Mouse (Mus musculus) stomach, postnatal 0 days (tissue): ENCODE measurements around the gene Kdm1a. TPM values are rescaled to one million over a fixed set of nuclear protein-coding genes. Genes with fewer than 3 reads are reported as not detected.

Experiments
- ATAC-seq: fragments of 200-750 bp; cut with Nextera tagmentation; 2 replicates; pipeline ENCODE4 v1.8.0; 2017; ENCODE audit not compliant: low FRiP score, low TSS enrichment
- DNase-seq: peaks from one replicate; pipeline ENCODE4 v3.0.0-alpha.2; 2016; ENCODE audit warnings: low spot score
- H3K27ac ChIP-seq: fragments of 300-500 bp; sonication (generic); replicated peaks from 2 replicates; pipeline ENCODE4 v1.5.1; 2014; ENCODE audit warnings: mild to moderate bottlenecking, control low read depth
- H3K27me3 ChIP-seq: fragments of 300-500 bp; sonication (generic); 2 replicates; pipeline ENCODE4 v1.6.1; 2014; ENCODE audit warnings: low read length; ENCODE audit not compliant: control insufficient read depth, insufficient read depth
- H3K36me3 ChIP-seq: fragments of 300-500 bp; sonication (generic); 2 replicates; pipeline ENCODE4 v1.6.1; 2014; ENCODE audit warnings: low read length, mixed read lengths; ENCODE audit not compliant: control insufficient read depth, insufficient read depth
- H3K4me1 ChIP-seq: fragments of 300-500 bp; sonication (generic); replicated peaks from 2 replicates; pipeline ENCODE4 v1.6.1; 2014; ENCODE audit warnings: antibody characterized with exemption; ENCODE audit not compliant: control insufficient read depth, insufficient read depth
- H3K4me2 ChIP-seq: fragments of 300-500 bp; sonication (generic); replicated peaks from 2 replicates; pipeline ENCODE4 v1.6.1; 2014; ENCODE audit warnings: low read depth, mild to moderate bottlenecking, control low read depth, moderate library complexity
- H3K4me3 ChIP-seq: fragments of 300-500 bp; sonication (generic); 2 replicates; pipeline ENCODE4 v1.5.1; 2014; ENCODE audit warnings: low read depth, low read length, control low read depth
- H3K9ac ChIP-seq: fragments of 300-500 bp; sonication (generic); 2 replicates; pipeline ENCODE4 v1.6.1; 2014; ENCODE audit warnings: mild to moderate bottlenecking, low read length, control low read depth, mixed read lengths
- H3K9me3 ChIP-seq: fragments of 300-500 bp; sonication (generic); 2 replicates; pipeline ENCODE4 v1.6.1; 2016; ENCODE audit warnings: low read length; ENCODE audit not compliant: control insufficient read depth
- CTCF ChIP-seq: IDR thresholded peaks from 2 replicates; pipeline ENCODE4 v1.5.1; 2016; ENCODE audit warnings: antibody characterized with exemption, low read depth, mild to moderate bottlenecking, moderate library complexity
- EP300 ChIP-seq: optimal IDR thresholded peaks from 2 replicates; pipeline ENCODE3; 2016; ENCODE audit warnings: antibody characterized with exemption
- WGBS: fragments of 180-500 bp; shearing (Covaris S2); extraction: QIAGEN DNeasy Blood & Tissue Kit; methylation state at CpG from one replicate; pipeline ENCODE4 v1.1.7; 2014; 5-methylcytosine and 5-hydroxymethylcytosine counted together
- polyA plus RNA-seq: library from polyadenylated mRNA; unstranded; fragments of >200 nt; fragmentation: Nextera tagmentation; extraction: Ambion mirVana; gene quantifications from 2 replicates; pipeline ENCODE4 v1.2.1, GENCODE M21; 2015

The Kdm1a gene
- polyA plus RNA-seq, 1 experiment from 2014 or later: 13.8 TPM

GRCm38 (mm10) chr4:136546279-136547045, 56.1 kb downstream of the Kdm1a start:
- no peak for TF ChIP-seq CTCF
- TF ChIP-seq EP300: no peak
- H3K27ac ChIP-seq: no peak overlapping the region
- no peaks in the 10 kb centered on the region for H3K4me1 ChIP-seq
- DNase-seq (no peak), ATAC-seq (no peak)
- no peak overlapping the region for H3K4me2 ChIP-seq
- H3K9ac ChIP-seq: no peak overlapping the region
- peaks cover 18% of the 10 kb centered on the region for H3K36me3 ChIP-seq
- no peaks in the 10 kb centered on the region for H3K27me3 ChIP-seq
- no peak overlapping the region for H3K4me3 ChIP-seq
- no peaks in the 10 kb centered on the region for H3K9me3 ChIP-seq
- 53% methylated on average over 3 of the region's 3 CpGs for WGBS

GRCm38 (mm10) chr4:136545151-136545550, 57.4 kb downstream of the Kdm1a start:
- DNase-seq (no peak), ATAC-seq (no peak)
- Histone ChIP-seq H3K4me2 (no peak overlapping the region), H3K27ac (no peak overlapping the region), H3K4me3 (no peak overlapping the region), H3K9ac (no peak overlapping the region), H3K4me1 (no peaks in the 10 kb centered on the region), H3K9me3 (no peaks in the 10 kb centered on the region), H3K36me3 (peaks cover 13% of the 10 kb centered on the region), H3K27me3 (no peaks in the 10 kb centered on the region)
- WGBS: 78% methylated on average over 3 of the region's 3 CpGs
- TF ChIP-seq EP300: no peak
- TF ChIP-seq CTCF: no peak

- no peaks in the 10 kb centered on the region for H3K27me3 ChIP-seq
- H3K4me2 ChIP-seq: no peak overlapping the region
- H3K36me3 ChIP-seq: no peaks in the 10 kb centered on the region
- no peak overlapping the region for H3K27ac ChIP-seq
- no peak overlapping the region for H3K9ac ChIP-seq
- 14% methylated on average over 4 of the region's 4 CpGs for WGBS
- ATAC-seq (peak; percentile 71; the same call in 1 of the 2 replicates), DNase-seq (peak; percentile 53)
- no peaks in the 10 kb centered on the region for H3K4me1 ChIP-seq
- no peak overlapping the region for H3K4me3 ChIP-seq
- H3K9me3 ChIP-seq: no peaks in the 10 kb centered on the region
- TF ChIP-seq EP300 (no peak), CTCF (peak; percentile 79)
Measured at GRCm38 (mm10) chr4:136526412-136526811, 76.1 kb downstream of the Kdm1a start.

- Histone ChIP-seq H3K9me3 (no peaks in the 10 kb centered on the region), H3K36me3 (no peaks in the 10 kb centered on the region), H3K4me3 (no peak overlapping the region), H3K4me2 (no peak overlapping the region), H3K4me1 (no peaks in the 10 kb centered on the region), H3K27ac (no peak overlapping the region), H3K27me3 (no peaks in the 10 kb centered on the region), H3K9ac (no peak overlapping the region)
- WGBS: 88% methylated on average over 2 of the region's 2 CpGs
- no peak for DNase-seq
- TF ChIP-seq EP300: no peak
- no peak for TF ChIP-seq CTCF
- ATAC-seq: no peak
Measured at GRCm38 (mm10) chr4:136524309-136524708, 78.2 kb downstream of the Kdm1a start.

DNA sequence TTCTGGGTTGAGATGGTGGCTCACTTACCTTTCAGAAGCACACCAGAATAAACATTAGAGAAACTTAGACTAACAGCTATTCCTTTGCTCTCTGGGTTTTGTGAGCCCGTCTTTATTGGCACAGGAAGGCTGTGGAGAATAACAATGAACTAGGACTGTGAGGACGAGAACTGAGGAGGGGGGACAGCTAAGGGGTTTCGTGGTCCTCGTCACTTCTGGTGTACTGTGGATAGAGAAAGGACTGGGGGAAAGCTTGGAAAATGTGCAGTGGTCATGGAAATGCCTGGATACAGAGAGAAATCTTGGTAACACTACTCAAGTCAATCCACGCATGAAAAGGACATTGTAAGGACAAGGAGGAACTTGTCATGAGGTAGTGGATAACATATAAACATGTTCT, 80.6 kb downstream of the Kdm1a start:
- Histone ChIP-seq H3K9ac (no peak overlapping the region), H3K9me3 (no peaks in the 10 kb centered on the region), H3K4me1 (no peaks in the 10 kb centered on the region), H3K27me3 (no peaks in the 10 kb centered on the region), H3K36me3 (no peaks in the 10 kb centered on the region), H3K4me3 (no peak overlapping the region), H3K4me2 (no peak overlapping the region), H3K27ac (no peak overlapping the region)
- 58% methylated on average over 5 of the region's 5 CpGs for WGBS
- DNase-seq (no peak), ATAC-seq (no peak)
- no peak for TF ChIP-seq EP300
- TF ChIP-seq CTCF: no peak

- DNase-seq (no peak), ATAC-seq (no peak)
- Histone ChIP-seq H3K36me3 (no peaks in the 10 kb centered on the region), H3K27ac (no peak overlapping the region), H3K9me3 (no peaks in the 10 kb centered on the region), H3K27me3 (no peaks in the 10 kb centered on the region), H3K9ac (no peak overlapping the region), H3K4me3 (no peak overlapping the region), H3K4me2 (no peak overlapping the region), H3K4me1 (no peaks in the 10 kb centered on the region)
- TF ChIP-seq EP300 (no peak), CTCF (no peak)
Measured at GRCm38 (mm10) chr4:136519866-136520265, 82.7 kb downstream of the Kdm1a start.
